Mouse (Mus musculus): Measurements from ENCODE around the gene Calhm3.

- TF ChIP-seq CTCF (IDR thresholded peaks at IDR 0.05; ENCODE audit: borderline replicate concordance, insufficient read depth, low read length): no peak
- TF ChIP-seq POLR2A (IDR thresholded peaks at IDR 0.05; ENCODE audit: low read depth, low read length): no peak
Measured at GRCm38 (mm10) chr19:47186514-47187275, 29.1 kb upstream of the Calhm3 start.

Data from embryonic fibroblast, embryonic 13.5 days (primary cell).